Mouse (Mus musculus) spleen, postnatal 36 days (tissue): ENCODE results near the gene Cd47.

Experiments
- DNase-seq, 2 experiments: peaks; one replicate each; pipeline ENCODE4 v3.0.0; 2022; ENCODE audit warnings: low spot score in 2 of 2, mixed read lengths in 1 of 2

Cd47 gene

GRCm38 (mm10) chr16:49799597-49800561 is at the start of gene Cd47:
TSS of gene Cd47 (plus strand) at chr16:49800533.
- DNase-seq, result peak; percentile 72 to 83

GRCm38 (mm10) chr16:49752906-49753305 is 47.4 kb upstream of the Cd47 start:
- no peak for DNase-seq

- DNase-seq, result no peak
These were observed 47.0 kb upstream of the Cd47 start for GRCm38 (mm10) chr16:49753318-49753717.

GRCm38 (mm10) chr16:49760517-49761203 is 39.7 kb upstream of the Cd47 start:
- DNase-seq, result no peak

- no peak for DNase-seq
These were observed 38.4 kb upstream of the Cd47 start for GRCm38 (mm10) chr16:49761981-49762380.

- peak; percentile 70 to 79 for DNase-seq
These were observed 34.0 kb upstream of the Cd47 start for GRCm38 (mm10) chr16:49766326-49766725.

GRCm38 (mm10) chr16:49768491-49769031 is 31.8 kb upstream of the Cd47 start:
- DNase-seq, result no peak

- DNase-seq, result peak; percentile 48 to 74
These were observed 30.5 kb upstream of the Cd47 start for GRCm38 (mm10) chr16:49769831-49770261.

GRCm38 (mm10) chr16:49770320-49771189 is 29.8 kb upstream of the Cd47 start:
- DNase-seq, result no peak

- peak; percentile 40 to 61 for DNase-seq
These were observed 28.5 kb upstream of the Cd47 start for GRCm38 (mm10) chr16:49771609-49772396.

- DNase-seq, result no peak
These were observed 27.8 kb upstream of the Cd47 start for GRCm38 (mm10) chr16:49772576-49772975.

GRCm38 (mm10) chr16:49773068-49773467 is 27.3 kb upstream of the Cd47 start:
- DNase-seq, result no peak

- no peak for DNase-seq
These were observed 26.0 kb upstream of the Cd47 start for GRCm38 (mm10) chr16:49774059-49775001.

- peak; percentile 31 to 69 for DNase-seq
These were observed 25.0 kb upstream of the Cd47 start for GRCm38 (mm10) chr16:49775002-49775966.

GRCm38 (mm10) chr16:49776981-49777380 is 23.4 kb upstream of the Cd47 start:
- peak in 1 of 2 experiments; percentile 59 for DNase-seq

- peak; percentile 69 to 71 for DNase-seq
These were observed 18.7 kb upstream of the Cd47 start for GRCm38 (mm10) chr16:49781556-49782156.

- DNase-seq, result no peak
These were observed 17.0 kb upstream of the Cd47 start for GRCm38 (mm10) chr16:49783369-49783768.

GRCm38 (mm10) chr16:49786116-49786515 is 14.2 kb upstream of the Cd47 start:
- DNase-seq, result no peak
